Mouse (Mus musculus): ENCODE data around the gene Vmn1r223. TPM values are rescaled to one million over a fixed set of nuclear protein-coding genes. Genes with fewer than 3 reads are reported as not detected.
"Not testable (repeated sequence)": the region's sequence is repeated elsewhere in the genome, so short reads cannot be mapped to it uniquely, and the experiment has no call there.

Vmn1r223 gene
- total RNA-seq (2014; rRNA removed; ENCODE audit: low replicate concordance) (not detected in 2 replicates), polyA plus RNA-seq (2015; fragmentation: Nextera tagmentation; extraction: Ambion mirVana) (not detected in 2 replicates)

- not testable (repeated sequence) for DNase-seq (ENCODE audit: low spot score); H3K4me3 ChIP-seq (ENCODE audit: low read depth, low read length); H3K9ac ChIP-seq (replicated peaks; ENCODE audit: low read depth, low read length); H3K36me3 ChIP-seq (replicated peaks; ENCODE audit: control insufficient read depth, insufficient read depth, low read length); ATAC-seq (ENCODE audit: insufficient read depth, low read depth); H3K9me3 ChIP-seq (replicated peaks; ENCODE audit: control insufficient read depth, low read length); H3K4me2 ChIP-seq (ENCODE audit: low read depth, low read length); H3K27ac ChIP-seq (ENCODE audit: low read depth); H3K27me3 ChIP-seq (ENCODE audit: control insufficient read depth, insufficient read depth, low read length); H3K4me1 ChIP-seq (ENCODE audit: control insufficient read depth, insufficient read depth)
- WGBS, result 58% methylated on average over 1 of the region's 1 CpGs
Observed at GRCm38 (mm10) chr13:23246834-23247233, at the start of gene Vmn1r223. Gene Vmn1r223, plus strand, starts transcription at chr13:23247134.

- not testable (repeated sequence) for H3K4me1 ChIP-seq (ENCODE audit: control insufficient read depth, insufficient read depth); H3K27ac ChIP-seq (ENCODE audit: low read depth); H3K27me3 ChIP-seq (ENCODE audit: control insufficient read depth, insufficient read depth, low read length); ATAC-seq (ENCODE audit: insufficient read depth, low read depth); DNase-seq (ENCODE audit: low spot score); H3K36me3 ChIP-seq (replicated peaks; ENCODE audit: control insufficient read depth, insufficient read depth, low read length); H3K9ac ChIP-seq (replicated peaks; ENCODE audit: low read depth, low read length); H3K4me2 ChIP-seq (ENCODE audit: low read depth, low read length); H3K9me3 ChIP-seq (replicated peaks; ENCODE audit: control insufficient read depth, low read length); H3K4me3 ChIP-seq (ENCODE audit: low read depth, low read length)
- 52% methylated on average over 1 of the region's 1 CpGs for WGBS
Observed at GRCm38 (mm10) chr13:23203885-23204284, 43.0 kb upstream of the Vmn1r223 start.

GRCm38 (mm10) chr13:23213827-23214226 lies 33.1 kb upstream of the Vmn1r223 start, which contains the start of gene Vmn1r221:
Gene Vmn1r221, plus strand, starts transcription at chr13:23214127.
- WGBS, result 68% methylated on average over 2 of the region's 2 CpGs
- not testable (repeated sequence) for H3K4me1 ChIP-seq (ENCODE audit: control insufficient read depth, insufficient read depth); H3K27me3 ChIP-seq (ENCODE audit: control insufficient read depth, insufficient read depth, low read length); H3K36me3 ChIP-seq (replicated peaks; ENCODE audit: control insufficient read depth, insufficient read depth, low read length); H3K9ac ChIP-seq (replicated peaks; ENCODE audit: low read depth, low read length); H3K9me3 ChIP-seq (replicated peaks; ENCODE audit: control insufficient read depth, low read length); ATAC-seq (ENCODE audit: insufficient read depth, low read depth); H3K27ac ChIP-seq (ENCODE audit: low read depth); H3K4me3 ChIP-seq (ENCODE audit: low read depth, low read length); H3K4me2 ChIP-seq (ENCODE audit: low read depth, low read length); DNase-seq (ENCODE audit: low spot score)

- not testable (repeated sequence) for H3K9ac ChIP-seq (replicated peaks; ENCODE audit: low read depth, low read length); H3K27me3 ChIP-seq (ENCODE audit: control insufficient read depth, insufficient read depth, low read length); H3K4me1 ChIP-seq (ENCODE audit: control insufficient read depth, insufficient read depth); H3K4me3 ChIP-seq (ENCODE audit: low read depth, low read length); H3K36me3 ChIP-seq (replicated peaks; ENCODE audit: control insufficient read depth, insufficient read depth, low read length); ATAC-seq (ENCODE audit: insufficient read depth, low read depth); H3K27ac ChIP-seq (ENCODE audit: low read depth); H3K9me3 ChIP-seq (replicated peaks; ENCODE audit: control insufficient read depth, low read length); H3K4me2 ChIP-seq (ENCODE audit: low read depth, low read length); DNase-seq (ENCODE audit: low spot score)
Observed at GRCm38 (mm10) chr13:23235847-23236246, 11.1 kb upstream of the Vmn1r223 start, which contains the start of gene Vmn1r222. Gene Vmn1r222, minus strand, starts transcription at chr13:23235947.

GRCm38 (mm10) chr13:23258546-23259048 lies 11.7 kb downstream of the Vmn1r223 start:
- Histone ChIP-seq H3K4me2 (ENCODE audit: low read depth, low read length) (no peak overlapping the region), H3K4me3 (ENCODE audit: low read depth, low read length) (no peak overlapping the region), H3K4me1 (ENCODE audit: control insufficient read depth, insufficient read depth) (no peaks in the 10 kb centered on the region), H3K9me3 (replicated peaks; ENCODE audit: control insufficient read depth, low read length) (0 out of 2 replicates have a peak, but pooled peaks cover 3% of the 10 kb centered on the region), H3K27me3 (ENCODE audit: control insufficient read depth, insufficient read depth, low read length) (no peaks in the 10 kb centered on the region), H3K27ac (ENCODE audit: low read depth) (no peak overlapping the region), H3K9ac (replicated peaks; ENCODE audit: low read depth, low read length) (no peak overlapping the region), H3K36me3 (replicated peaks; ENCODE audit: control insufficient read depth, insufficient read depth, low read length) (no peaks in the 10 kb centered on the region)
- TF ChIP-seq CTCF (IDR thresholded peaks at IDR 0.05; ENCODE audit: low read depth) (no peak), EP300 (IDR thresholded peaks at IDR 0.05; ENCODE audit: low read depth) (no peak)
- 76% methylated on average over 2 of the region's 2 CpGs for WGBS
- DNase-seq (ENCODE audit: low spot score) (no peak), ATAC-seq (ENCODE audit: insufficient read depth, low read depth) (no peak)

- H3K9me3 ChIP-seq (replicated peaks; ENCODE audit: control insufficient read depth, low read length); H3K4me3 ChIP-seq (ENCODE audit: low read depth, low read length); H3K27ac ChIP-seq (ENCODE audit: low read depth); H3K4me2 ChIP-seq (ENCODE audit: low read depth, low read length); H3K36me3 ChIP-seq (replicated peaks; ENCODE audit: control insufficient read depth, insufficient read depth, low read length); ATAC-seq (ENCODE audit: insufficient read depth, low read depth); DNase-seq (ENCODE audit: low spot score); H3K9ac ChIP-seq (replicated peaks; ENCODE audit: low read depth, low read length); H3K4me1 ChIP-seq (ENCODE audit: control insufficient read depth, insufficient read depth): not testable (repeated sequence)
- H3K27me3 ChIP-seq (ENCODE audit: control insufficient read depth, insufficient read depth, low read length), result peaks cover 11% of the 10 kb centered on the region
- 79% methylated on average over 3 of the region's 3 CpGs for whole genome bisulfite sequencing
Observed at GRCm38 (mm10) chr13:23268606-23269005, 21.7 kb downstream of the Vmn1r223 start.
